Mouse (Mus musculus) spleen, adult 2 months (tissue): ENCODE measurements around the gene C1galt1c1.

ENCODE experiments used
- CTCF ChIP-seq: fragments of 200-500 bp; IDR thresholded peaks from 2 replicates; pipeline ENCODE4 v1.5.1; 2011; ENCODE audit warnings: mild to moderate bottlenecking, inconsistent platforms; ENCODE audit not compliant: insufficient read depth, insufficient read length, insufficient replicate concordance; ENCODE audit errors: extremely low read depth
- POLR2A ChIP-seq: fragments of 200-500 bp; IDR thresholded peaks from 2 replicates; pipeline ENCODE4 v1.6.1; 2011; ENCODE audit warnings: low read depth, low read length, inconsistent platforms

GRCm38 (mm10) chrX:38669111-38669903 lies 34.4 kb upstream of the C1galt1c1 start:
- TF ChIP-seq POLR2A (no peak), CTCF (no peak)
